Mouse (Mus musculus) kidney, postnatal 0 days (tissue): Measurements from ENCODE around the gene Stat3. TPM values are rescaled to one million over a fixed set of nuclear protein-coding genes. Genes with fewer than 3 reads are reported as not detected.

ENCODE experiments used
- ATAC-seq: fragments of 200-750 bp; cut with Nextera tagmentation; replicated peaks from 2 replicates; pipeline ENCODE4 v1.8.0; 2017; ENCODE audit warnings: low read depth, moderate number of reproducible peaks, moderate TSS enrichment, moderate library complexity; ENCODE audit not compliant: low FRiP score
- DNase-seq: peaks from one replicate; pipeline ENCODE4 v3.0.0-alpha.2; 2016; ENCODE audit warnings: low spot score
- H3K27ac ChIP-seq: fragments of 300-500 bp; sonication (generic); 2 replicates; pipeline ENCODE4 v1.5.1; 2014; ENCODE audit warnings: mild to moderate bottlenecking
- H3K27me3 ChIP-seq: fragments of 300-500 bp; sonication (generic); 2 replicates; pipeline ENCODE4 v1.6.1; 2014; ENCODE audit warnings: low read length, mixed read lengths; ENCODE audit not compliant: insufficient read depth
- H3K36me3 ChIP-seq: fragments of 300-500 bp; sonication (generic); 2 replicates; pipeline ENCODE4 v1.6.1; 2014; ENCODE audit warnings: low read length, mixed read lengths; ENCODE audit not compliant: insufficient read depth
- H3K4me1 ChIP-seq: fragments of 300-500 bp; sonication (generic); replicated peaks from 2 replicates; pipeline ENCODE4 v1.6.1; 2014; ENCODE audit warnings: antibody characterized with exemption, low read length, mixed read lengths; ENCODE audit not compliant: insufficient read depth
- H3K4me2 ChIP-seq: fragments of 300-500 bp; sonication (generic); 2 replicates; pipeline ENCODE4 v1.6.1; 2014; ENCODE audit warnings: mild to moderate bottlenecking, low read length, moderate library complexity, mixed read lengths
- H3K4me3 ChIP-seq: fragments of 300-500 bp; sonication (generic); replicated peaks from 2 replicates; pipeline ENCODE4 v1.5.1; 2014; ENCODE audit warnings: low read depth, low read length
- H3K9ac ChIP-seq: fragments of 300-500 bp; sonication (generic); 2 replicates; pipeline ENCODE4 v1.6.1; 2014; ENCODE audit warnings: low read depth, low read length
- H3K9me3 ChIP-seq: fragments of 300-500 bp; sonication (generic); replicated peaks from 2 replicates; pipeline ENCODE4 v1.6.1; 2016; ENCODE audit warnings: low read length, inconsistent platforms, mixed read lengths
- CTCF ChIP-seq: IDR thresholded peaks from 2 replicates; pipeline ENCODE4 v1.5.1; 2016; ENCODE audit warnings: antibody characterized with exemption, low read depth, mild to moderate bottlenecking, moderate library complexity
- WGBS: fragments of 180-500 bp; shearing (Covaris S2); extraction: QIAGEN DNeasy Blood & Tissue Kit; methylation state at CpG from one replicate; pipeline ENCODE4 v1.1.7; 2014; 5-methylcytosine and 5-hydroxymethylcytosine counted together
- polyA plus RNA-seq: library from polyadenylated mRNA; unstranded; fragments of >200 nt; fragmentation: Nextera tagmentation; extraction: Ambion mirVana; gene quantifications from 2 replicates; pipeline ENCODE4 v1.2.1, GENCODE M21; 2015

Gene Stat3
- polyA plus RNA-seq, 1 experiment from 2014 or later: 48.0 TPM

- WGBS: 83% methylated on average over 15 of the region's 15 CpGs
- H3K9ac ChIP-seq: no peak overlapping the region
- H3K4me3 ChIP-seq: no peak overlapping the region
- no peak for TF ChIP-seq CTCF
- no peak overlapping the region for H3K4me2 ChIP-seq
- no peaks in the 10 kb centered on the region for H3K27me3 ChIP-seq
- no peaks in the 10 kb centered on the region for H3K4me1 ChIP-seq
- no peaks in the 10 kb centered on the region for H3K36me3 ChIP-seq
- H3K27ac ChIP-seq: no peak overlapping the region
- H3K9me3 ChIP-seq: no peaks in the 10 kb centered on the region
- ATAC-seq: no peak
- DNase-seq: no peak
Measured at GRCm38 (mm10) chr11:100879321-100880078, 59.8 kb downstream of the Stat3 start.

- no peak for DNase-seq
- Histone ChIP-seq H3K27ac (no peak overlapping the region), H3K36me3 (no peaks in the 10 kb centered on the region), H3K4me3 (no peak overlapping the region), H3K4me1 (no peaks in the 10 kb centered on the region), H3K9ac (no peak overlapping the region), H3K27me3 (no peaks in the 10 kb centered on the region), H3K9me3 (no peaks in the 10 kb centered on the region), H3K4me2 (no peak overlapping the region)
- 59% methylated on average over 3 of the region's 3 CpGs for WGBS
- no peak for TF ChIP-seq CTCF
- ATAC-seq: no peak
Measured at GRCm38 (mm10) chr11:100875761-100876160, 63.6 kb downstream of the Stat3 start.

GRCm38 (mm10) chr11:100870968-100871350, 68.4 kb downstream of the Stat3 start:
- no peak overlapping the region for H3K4me2 ChIP-seq
- no peaks in the 10 kb centered on the region for H3K4me1 ChIP-seq
- DNase-seq (no peak), ATAC-seq (no peak)
- no peaks in the 10 kb centered on the region for H3K27me3 ChIP-seq
- TF ChIP-seq CTCF: no peak
- no peaks in the 10 kb centered on the region for H3K9me3 ChIP-seq
- H3K9ac ChIP-seq: no peak overlapping the region
- no peaks in the 10 kb centered on the region for H3K36me3 ChIP-seq
- no peak overlapping the region for H3K27ac ChIP-seq
- H3K4me3 ChIP-seq: no peak overlapping the region
- 84% methylated on average over 8 of the region's 8 CpGs for WGBS

- H3K27ac ChIP-seq: no peak overlapping the region
- no peak for ATAC-seq
- no peak overlapping the region for H3K4me3 ChIP-seq
- H3K4me2 ChIP-seq: no peak overlapping the region
- no peaks in the 10 kb centered on the region for H3K27me3 ChIP-seq
- no peaks in the 10 kb centered on the region for H3K36me3 ChIP-seq
- 78% methylated on average over 10 of the region's 10 CpGs for WGBS
- DNase-seq: no peak
- H3K9me3 ChIP-seq: no peaks in the 10 kb centered on the region
- H3K4me1 ChIP-seq: no peaks in the 10 kb centered on the region
- TF ChIP-seq CTCF: no peak
- H3K9ac ChIP-seq: no peak overlapping the region
Measured at GRCm38 (mm10) chr11:100870256-100870967, 68.9 kb downstream of the Stat3 start.

GRCm38 (mm10) chr11:100865618-100866017, 73.7 kb downstream of the Stat3 start:
- H3K4me2 ChIP-seq: no peak overlapping the region
- peak; percentile 6; the same call in 1 of the 2 replicates for TF ChIP-seq CTCF
- H3K4me3 ChIP-seq: no peak overlapping the region
- H3K9me3 ChIP-seq: no peaks in the 10 kb centered on the region
- DNase-seq (no peak), ATAC-seq (no peak)
- H3K36me3 ChIP-seq: no peaks in the 10 kb centered on the region
- 79% methylated on average over 7 of the region's 7 CpGs for WGBS
- H3K27ac ChIP-seq: no peak overlapping the region
- H3K4me1 ChIP-seq: peaks cover 1% of the 10 kb centered on the region; the same call in 1 of the 2 replicates
- no peak overlapping the region for H3K9ac ChIP-seq
- H3K27me3 ChIP-seq: no peaks in the 10 kb centered on the region

GRCm38 (mm10) chr11:100863141-100863540, 76.2 kb downstream of the Stat3 start:
- no peaks in the 10 kb centered on the region for H3K9me3 ChIP-seq
- no peaks in the 10 kb centered on the region for H3K27me3 ChIP-seq
- peaks cover 11% of the 10 kb centered on the region; the same call in 1 of the 2 replicates for H3K4me1 ChIP-seq
- ATAC-seq (no peak), DNase-seq (no peak)
- H3K4me3 ChIP-seq: no peak overlapping the region
- H3K4me2 ChIP-seq: no peak overlapping the region
- H3K36me3 ChIP-seq: no peaks in the 10 kb centered on the region
- TF ChIP-seq CTCF: no peak
- 88% methylated on average over 10 of the region's 10 CpGs for WGBS
- H3K27ac ChIP-seq: no peak overlapping the region
- H3K9ac ChIP-seq: no peak overlapping the region
